In the genomic region with DNA sequence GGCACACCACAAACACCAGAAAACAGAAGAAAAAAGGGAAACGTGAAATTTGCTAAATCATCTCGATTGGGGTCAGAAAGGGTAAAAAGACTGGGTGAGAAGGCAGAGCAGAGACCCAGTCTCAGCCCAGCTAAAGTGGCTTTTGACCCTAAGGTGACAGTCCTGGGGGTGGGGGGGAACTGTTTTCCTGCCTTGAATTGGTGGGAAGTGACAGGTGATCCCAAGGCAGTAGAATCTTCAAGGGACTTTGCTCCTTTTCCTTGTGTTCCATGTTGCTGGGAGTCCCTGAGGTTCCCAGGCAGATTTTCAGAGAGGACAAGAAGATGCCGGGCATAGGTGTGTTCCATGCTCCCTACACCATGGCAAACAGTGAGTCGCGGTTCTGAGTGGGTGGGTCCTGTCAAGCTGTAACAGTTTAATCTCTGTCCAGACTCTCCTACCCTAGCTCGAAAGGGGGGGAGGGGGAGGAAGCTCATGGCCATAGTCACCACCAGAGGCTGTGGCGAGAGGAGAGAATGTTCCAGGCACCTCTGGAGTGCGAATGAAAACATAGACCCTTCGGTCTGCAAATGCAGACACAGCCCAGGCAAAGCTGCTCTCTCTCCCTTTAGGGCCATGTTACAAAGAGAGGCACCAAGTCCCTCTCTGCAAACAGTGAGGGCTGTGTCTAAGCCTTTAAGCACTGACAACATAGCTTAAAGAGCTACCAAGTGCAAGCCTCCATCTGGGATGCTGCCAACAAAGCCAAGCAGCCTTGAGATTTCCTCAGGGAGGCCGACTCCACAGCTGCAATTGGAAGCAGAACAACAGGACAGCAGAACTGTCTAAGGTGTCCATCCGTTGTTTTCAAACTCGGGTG, we compare ENCODE assay signal across 8 mouse cellular contexts. TPM values are rescaled to one million over a fixed set of nuclear protein-coding genes. Genes with fewer than 3 reads are reported as not detected.
DNase-seq lines count a peak whose midpoint lies in the region; ATAC-seq lines count a peak whose summit lies in the region.

No protein-coding gene starts in this region.

- H3K36me3 ChIP-seq in midbrain, embryonic 13.5 days = no peaks in the 10 kb centered on the region
- H3K36me3 ChIP-seq in midbrain, embryonic 11.5 days (ENCODE audit: control insufficient read depth, insufficient read depth, low read length) = no peaks in the 10 kb centered on the region
- no peaks in the 10 kb centered on the region for H3K36me3 ChIP-seq in stomach, embryonic 16.5 days (ENCODE audit: control insufficient read depth, insufficient read depth, low read length)

- no peak overlapping the region; the same call in 1 of the 2 replicates for H3K9ac ChIP-seq in midbrain, embryonic 13.5 days (replicated peaks)
- H3K9ac ChIP-seq in midbrain, embryonic 11.5 days (ENCODE audit: low read length) = no peak overlapping the region
- peak overlapping the region; percentile 56 for H3K9ac ChIP-seq in stomach, embryonic 16.5 days (ENCODE audit: low read length)

- 51% methylated on average over 12 of the region's 12 CpGs for WGBS in midbrain, embryonic 13.5 days
- 50% methylated on average over 12 of the region's 12 CpGs for WGBS in midbrain, embryonic 11.5 days
- WGBS in stomach, embryonic 16.5 days = 30% methylated on average over 12 of the region's 12 CpGs

- H3K27ac ChIP-seq in midbrain, embryonic 13.5 days = no peak overlapping the region
- no peak overlapping the region for H3K27ac ChIP-seq in midbrain, embryonic 11.5 days (ENCODE audit: low read depth, low read length)
- H3K27ac ChIP-seq in stomach, embryonic 16.5 days (ENCODE audit: low read length) = peak overlapping the region; percentile 52; the same call in 1 of the 2 replicates

- no peaks in the 10 kb centered on the region for H3K9me3 ChIP-seq in midbrain, embryonic 13.5 days
- H3K9me3 ChIP-seq in midbrain, embryonic 11.5 days (ENCODE audit: control insufficient read depth, low read length) = no peaks in the 10 kb centered on the region
- no peaks in the 10 kb centered on the region for H3K9me3 ChIP-seq in stomach, embryonic 16.5 days (replicated peaks; ENCODE audit: control insufficient read depth, low read length)

- ATAC-seq in frontal cortex, adult (ENCODE audit: low TSS enrichment) = peak; percentile 24; the same call in 1 of the 2 replicates
- peak; percentile 8; the same call in 1 of the 2 replicates for ATAC-seq in midbrain, embryonic 13.5 days
- ATAC-seq in midbrain, embryonic 11.5 days (ENCODE audit: low FRiP score) = no peak
- 0 out of 2 replicates have a peak, but pooled peaks have one; percentile 5 for ATAC-seq in stomach, embryonic 16.5 days (ENCODE audit: insufficient read depth, low FRiP score)

- intact Hi-C loops in left cerebral cortex, postnatal 36 days (cut with DNase I) = loop anchor here (1.0 to 5.0 kb wide), 3 partner anchors 120 to 300 kb away; no protein-coding TSS in a partner anchor

- H3K4me1 ChIP-seq in midbrain, embryonic 13.5 days (replicated peaks) = peaks cover 17% of the 10 kb centered on the region
- H3K4me1 ChIP-seq in midbrain, embryonic 11.5 days (ENCODE audit: control insufficient read depth, insufficient read depth, low read length) = no peaks in the 10 kb centered on the region
- peaks cover 19% of the 10 kb centered on the region for H3K4me1 ChIP-seq in stomach, embryonic 16.5 days (ENCODE audit: control insufficient read depth, insufficient read depth, low read length)

- H3K27me3 ChIP-seq in midbrain, embryonic 13.5 days = peaks cover 42% of the 10 kb centered on the region
- peaks cover 8% of the 10 kb centered on the region for H3K27me3 ChIP-seq in midbrain, embryonic 11.5 days (ENCODE audit: control insufficient read depth, insufficient read depth, low read length)
- no peaks in the 10 kb centered on the region for H3K27me3 ChIP-seq in stomach, embryonic 16.5 days (ENCODE audit: control insufficient read depth, insufficient read depth, low read length)

- no peak overlapping the region for H3K4me3 ChIP-seq in midbrain, embryonic 13.5 days (replicated peaks)
- H3K4me3 ChIP-seq in midbrain, embryonic 11.5 days (ENCODE audit: low read depth, low read length) = no peak overlapping the region
- peak overlapping the region; percentile 24 for H3K4me3 ChIP-seq in stomach, embryonic 16.5 days (replicated peaks; ENCODE audit: low read length)

- no peak for DNase-seq in frontal cortex, postnatal 25 days (ENCODE audit: low spot score in 2 of 2)
- no peak for DNase-seq in midbrain, embryonic 11.5 days (ENCODE audit: low spot score, missing footprints)
- peak; percentile 34 for DNase-seq in kidney, postnatal 14 days
- no peak for DNase-seq in urinary bladder, postnatal 14 days (ENCODE audit: low spot score)
- DNase-seq in left cerebral cortex, postnatal 36 days (ENCODE audit: low spot score in 2 of 2) = no peak

- H3K4me2 ChIP-seq in midbrain, embryonic 13.5 days (replicated peaks) = 0 out of 2 replicates have a peak overlapping the region, but pooled peaks have one; percentile 5
- no peak overlapping the region for H3K4me2 ChIP-seq in midbrain, embryonic 11.5 days
- H3K4me2 ChIP-seq in stomach, embryonic 16.5 days (ENCODE audit: low read depth, low read length) = peak overlapping the region; percentile 52

RNA-seq across cellular contexts. Expression of gene Armc12, which starts 3.2 kb away (rescaled TPM):
- polyA plus RNA-seq in midbrain, embryonic 13.5 days (2015; fragmentation: Nextera tagmentation; extraction: Ambion mirVana) = not detected in 2 replicates
- not detected in 2 replicates for polyA plus RNA-seq in midbrain, embryonic 11.5 days (2014; fragmentation: Nextera tagmentation; extraction: Ambion mirVana)
- not detected in 2 replicates for polyA plus RNA-seq in stomach, embryonic 16.5 days (2015; fragmentation: Nextera tagmentation; extraction: Ambion mirVana)
- not detected for total RNA-seq in left cerebral cortex, postnatal 36 days (2021)

RNA-seq across cellular contexts. Expression of gene Fkbp5, which starts 10.1 kb away (rescaled TPM):
- 30.0 and 30.9 TPM in 2 replicates for polyA plus RNA-seq in midbrain, embryonic 13.5 days (2015; fragmentation: Nextera tagmentation; extraction: Ambion mirVana)
- 9.8 and 10.9 TPM in 2 replicates for polyA plus RNA-seq in midbrain, embryonic 11.5 days (2014; fragmentation: Nextera tagmentation; extraction: Ambion mirVana)
- polyA plus RNA-seq in stomach, embryonic 16.5 days (2015; fragmentation: Nextera tagmentation; extraction: Ambion mirVana) = 25.5 and 27.1 TPM in 2 replicates
- total RNA-seq in left cerebral cortex, postnatal 36 days (2021) = 10 to 100 TPM; 40.4 to 69.3 TPM

RNA-seq across cellular contexts. Expression of gene Clpsl2, which starts 21.8 kb away (rescaled TPM):
- not detected in 2 replicates for polyA plus RNA-seq in midbrain, embryonic 13.5 days (2015; fragmentation: Nextera tagmentation; extraction: Ambion mirVana)
- polyA plus RNA-seq in midbrain, embryonic 11.5 days (2014; fragmentation: Nextera tagmentation; extraction: Ambion mirVana) = not detected in 2 replicates
- polyA plus RNA-seq in stomach, embryonic 16.5 days (2015; fragmentation: Nextera tagmentation; extraction: Ambion mirVana) = not detected in 2 replicates
- total RNA-seq in left cerebral cortex, postnatal 36 days (2021) = not detected

RNA-seq across cellular contexts. Expression of gene Clps, which starts 33.2 kb away (rescaled TPM):
- 0.66 and 0.71 TPM in 2 replicates for polyA plus RNA-seq in midbrain, embryonic 13.5 days (2015; fragmentation: Nextera tagmentation; extraction: Ambion mirVana)
- polyA plus RNA-seq in midbrain, embryonic 11.5 days (2014; fragmentation: Nextera tagmentation; extraction: Ambion mirVana) = not detected in 2 replicates
- 3,124 and 3,837 TPM in 2 replicates for polyA plus RNA-seq in stomach, embryonic 16.5 days (2015; fragmentation: Nextera tagmentation; extraction: Ambion mirVana)
- not detected for total RNA-seq in left cerebral cortex, postnatal 36 days (2021)

RNA-seq across cellular contexts. Expression of gene Lhfpl5, which starts 48.0 kb away (rescaled TPM):
- polyA plus RNA-seq in midbrain, embryonic 13.5 days (2015; fragmentation: Nextera tagmentation; extraction: Ambion mirVana) = 4.1 and 4.2 TPM in 2 replicates
- 1.4 and 2.0 TPM in 2 replicates for polyA plus RNA-seq in midbrain, embryonic 11.5 days (2014; fragmentation: Nextera tagmentation; extraction: Ambion mirVana)
- polyA plus RNA-seq in stomach, embryonic 16.5 days (2015; fragmentation: Nextera tagmentation; extraction: Ambion mirVana) = 0.82 and 0.87 TPM in 2 replicates
- total RNA-seq in left cerebral cortex, postnatal 36 days (2021) = 1 to 10 TPM; 3.1 to 3.2 TPM
